In genomic region chr17:89450724-89451123, GRCm38 (mm10) we compare ENCODE assay signal across 17 mouse cellular contexts.
DNase-seq lines count a peak whose midpoint lies in the region; ATAC-seq and TF ChIP-seq lines count a peak whose summit lies in the region.
"Had no signal": no experiment of that assay in that cellular context is flagged by ENCODE, and none has a peak within 500 bp of the region (broad histone marks: within the 10 kb centered on the region; RNA-seq: fewer than 3 reads in every experiment).

No protein-coding gene starts in this region.

- H3K36me3 ChIP-seq in embryonic facial prominence, embryonic 14.5 days (ENCODE audit: control insufficient read depth, insufficient read depth, low read length) = no peaks in the 10 kb centered on the region
- no peaks in the 10 kb centered on the region for H3K36me3 ChIP-seq in embryonic facial prominence, embryonic 10.5 days (replicated peaks)
- H3K36me3 ChIP-seq in intestine, embryonic 15.5 days = no peaks in the 10 kb centered on the region
- no peaks in the 10 kb centered on the region for H3K36me3 ChIP-seq in heart, adult 2 months (ENCODE audit: control insufficient read depth, insufficient read depth, low read length)
- H3K36me3 ChIP-seq: embryonic facial prominence, embryonic 15.5 days; heart, embryonic 10.5 days; hindbrain, embryonic 10.5 days; midbrain, embryonic 13.5 days had no signal

- 47% methylated on average over 4 of the region's 4 CpGs for WGBS in embryonic facial prominence, embryonic 14.5 days
- WGBS in embryonic facial prominence, embryonic 10.5 days = 86% methylated on average over 4 of the region's 4 CpGs
- 74% methylated on average over 4 of the region's 4 CpGs for WGBS in intestine, embryonic 15.5 days
- 64% methylated on average over 4 of the region's 4 CpGs for WGBS in heart, adult 2 months

- no peak for TF ChIP-seq CTCF in heart, adult 2 months (IDR thresholded peaks at IDR 0.05)

- no peaks in the 10 kb centered on the region for H3K79me2 ChIP-seq in heart, adult 2 months (replicated peaks; ENCODE audit: control insufficient read depth, insufficient read depth, low read length)

- no peak for ATAC-seq in embryonic facial prominence, embryonic 14.5 days (ENCODE audit: low read depth)
- ATAC-seq in granulocyte monocyte progenitor cell, adult 5-6 weeks (replicated peaks; ENCODE audit: poor library complexity, severe bottlenecking) = peak; percentile 86
- ATAC-seq in intestine, embryonic 15.5 days = no peak
- ATAC-seq: intestine, postnatal 0 days; lung, postnatal 0 days; midbrain, embryonic 13.5 days had no signal

- TF ChIP-seq POLR2A in heart, adult 2 months (IDR thresholded peaks at IDR 0.05; ENCODE audit: insufficient read depth, low read depth, low read length) = no peak

- no peak for TF ChIP-seq EP300 in heart, adult 2 months (IDR thresholded peaks at IDR 0.05; ENCODE audit: insufficient read depth, low read depth, low read length)

- no peak overlapping the region for H3K4me2 ChIP-seq in embryonic facial prominence, embryonic 14.5 days (ENCODE audit: low read depth, low read length)
- H3K4me2 ChIP-seq in intestine, embryonic 15.5 days (replicated peaks) = no peak overlapping the region
- H3K4me2 ChIP-seq: embryonic facial prominence, embryonic 15.5 days; midbrain, embryonic 13.5 days had no signal

- H3K9me3 ChIP-seq in embryonic facial prominence, embryonic 14.5 days (ENCODE audit: control insufficient read depth, low read length) = no peaks in the 10 kb centered on the region
- no peaks in the 10 kb centered on the region for H3K9me3 ChIP-seq in embryonic facial prominence, embryonic 10.5 days
- H3K9me3 ChIP-seq in intestine, embryonic 15.5 days = no peaks in the 10 kb centered on the region
- H3K9me3 ChIP-seq: embryonic facial prominence, embryonic 15.5 days; heart, embryonic 10.5 days; hindbrain, embryonic 10.5 days; midbrain, embryonic 13.5 days had no signal

- peak; percentile 78 for DNase-seq in embryonic facial prominence, embryonic 14.5 days (ENCODE audit: low spot score)
- DNase-seq in embryonic facial prominence, embryonic 10.5 days (ENCODE audit: low spot score) = no peak
- DNase-seq in 3T3-L1 (ENCODE audit: low read depth, low spot score) = peak; percentile 93
- peak; percentile 23 for DNase-seq in adrenal gland, adult 8-10 months
- DNase-seq in B cell, adult 2 months = no peak
- no peak for DNase-seq in heart, adult 2 months
- DNase-seq: cerebellum, postnatal 10 days; kidney, postnatal 36 days; liver had no signal

- no peak overlapping the region for H3K9ac ChIP-seq in embryonic facial prominence, embryonic 14.5 days (ENCODE audit: low read depth, low read length)
- H3K9ac ChIP-seq in intestine, embryonic 15.5 days = no peak overlapping the region
- H3K9ac ChIP-seq in heart, adult 2 months (ENCODE audit: low read depth, low read length) = no peak overlapping the region
- H3K9ac ChIP-seq: embryonic facial prominence, embryonic 15.5 days; midbrain, embryonic 13.5 days had no signal

- no peaks in the 10 kb centered on the region for H3K4me1 ChIP-seq in embryonic facial prominence, embryonic 14.5 days (ENCODE audit: control insufficient read depth, insufficient read depth, low read length)
- H3K4me1 ChIP-seq in embryonic facial prominence, embryonic 10.5 days = no peaks in the 10 kb centered on the region
- H3K4me1 ChIP-seq in intestine, embryonic 15.5 days (replicated peaks) = no peaks in the 10 kb centered on the region
- H3K4me1 ChIP-seq in heart, adult 2 months (ENCODE audit: control insufficient read depth, insufficient read depth, low read length) = no peaks in the 10 kb centered on the region
- H3K4me1 ChIP-seq: embryonic facial prominence, embryonic 15.5 days; heart, embryonic 10.5 days; hindbrain, embryonic 10.5 days; midbrain, embryonic 13.5 days had no signal

- H3K27me3 ChIP-seq in embryonic facial prominence, embryonic 14.5 days (replicated peaks; ENCODE audit: control insufficient read depth, insufficient read depth, low read length) = no peaks in the 10 kb centered on the region
- no peaks in the 10 kb centered on the region for H3K27me3 ChIP-seq in embryonic facial prominence, embryonic 10.5 days (replicated peaks; ENCODE audit: low read depth, poor library complexity, severe bottlenecking)
- H3K27me3 ChIP-seq in intestine, embryonic 15.5 days (replicated peaks) = no peaks in the 10 kb centered on the region
- H3K27me3 ChIP-seq in heart, adult 2 months (ENCODE audit: control insufficient read depth, insufficient read depth, low read length) = no peaks in the 10 kb centered on the region
- H3K27me3 ChIP-seq: embryonic facial prominence, embryonic 15.5 days; midbrain, embryonic 13.5 days had no signal

- no peak overlapping the region for H3K27ac ChIP-seq in embryonic facial prominence, embryonic 14.5 days (replicated peaks; ENCODE audit: low read depth, low read length)
- no peak overlapping the region for H3K27ac ChIP-seq in embryonic facial prominence, embryonic 10.5 days (replicated peaks)
- no peak overlapping the region for H3K27ac ChIP-seq in intestine, embryonic 15.5 days
- no peak overlapping the region for H3K27ac ChIP-seq in heart, adult 2 months
- H3K27ac ChIP-seq: embryonic facial prominence, embryonic 15.5 days; heart, embryonic 10.5 days; hindbrain, embryonic 10.5 days; midbrain, embryonic 13.5 days had no signal

- no peak overlapping the region for H3K4me3 ChIP-seq in embryonic facial prominence, embryonic 14.5 days (ENCODE audit: low read depth, low read length)
- no peak overlapping the region for H3K4me3 ChIP-seq in embryonic facial prominence, embryonic 10.5 days
- no peak overlapping the region for H3K4me3 ChIP-seq in intestine, embryonic 15.5 days (replicated peaks)
- no peak overlapping the region for H3K4me3 ChIP-seq in heart, adult 2 months
- H3K4me3 ChIP-seq: embryonic facial prominence, embryonic 15.5 days; heart, embryonic 10.5 days; hindbrain, embryonic 10.5 days; midbrain, embryonic 13.5 days had no signal

- intact Hi-C loops in heart, adult 2 months (cut with DNase I) = no loop called here

Comparison
In these comparisons a context has a peak if more than half of its experiments do, and no peak if none do; other contexts are left out.
1. DNase-seq: peak in embryonic facial prominence, embryonic 14.5 days (single experiment), 3T3-L1 (single experiment) and adrenal gland, adult 8-10 months (single experiment); none in embryonic facial prominence, embryonic 10.5 days (single experiment), B cell, adult 2 months (0 of 2) and heart, adult 2 months (0 of 2).